Comparison of ENCODE assay signal across 31 mouse cellular contexts in genomic region chr10:42559581-42560200, GRCm38 (mm10). TPM values are rescaled to one million over a fixed set of nuclear protein-coding genes. Genes with fewer than 3 reads are reported as not detected.
"Had no signal": no experiment of that assay in that cellular context is flagged by ENCODE, and none has a peak within 500 bp of the region (broad histone marks: within the 10 kb centered on the region; RNA-seq: fewer than 3 reads in every experiment).

No protein-coding gene starts in this region.

- H3K4me2 ChIP-seq: liver, embryonic 15.5 days; lung, embryonic 15.5 days; midbrain, embryonic 12.5 days; neural tube, embryonic 13.5 days had no signal

- DNase-seq: liver, postnatal 0 days; lung, adult 2 months; lung, postnatal 14 days; lung, postnatal 36 days; midbrain, embryonic 14.5 days; retina, postnatal 1 day; right cerebral cortex, adult 18-20 months; right cerebral cortex, postnatal 25 days; right cerebral cortex, postnatal 4 days; spleen, adult 18-20 months; thymus, adult 18-20 months; thymus, postnatal 25 days; thymus, postnatal 4 days had no signal

- H3K9ac ChIP-seq: liver, embryonic 15.5 days; liver, postnatal 0 days; lung, embryonic 15.5 days; midbrain, embryonic 12.5 days; neural tube, embryonic 13.5 days had no signal

- ATAC-seq: liver, postnatal 0 days; lung, postnatal 0 days; midbrain, embryonic 16.5 days had no signal

- H3K4me3 ChIP-seq: liver, embryonic 15.5 days; lung, embryonic 15.5 days; midbrain, embryonic 10.5 days; midbrain, embryonic 12.5 days; myocyte; neural tube, embryonic 13.5 days had no signal

- H3K9me3 ChIP-seq: liver, embryonic 15.5 days; lung, embryonic 15.5 days; midbrain, embryonic 10.5 days; midbrain, embryonic 12.5 days; neural tube, embryonic 13.5 days had no signal

- H3K36me3 ChIP-seq: liver, embryonic 15.5 days; lung, embryonic 15.5 days; neural tube, embryonic 13.5 days had no signal

- H3K27ac ChIP-seq: liver, embryonic 15.5 days; lung, embryonic 15.5 days; macrophage; midbrain, embryonic 10.5 days; midbrain, embryonic 12.5 days; neural tube, embryonic 13.5 days had no signal

- H3K4me1 ChIP-seq: lung, embryonic 15.5 days; midbrain, embryonic 12.5 days; neural tube, embryonic 13.5 days had no signal

RNA-seq across cellular contexts. Expression of gene Nr2e1, which starts 23.7 kb away (rescaled TPM):
- total RNA-seq: megakaryocyte, adult 5-6 weeks; megakaryocyte-erythroid progenitor cell, adult 5-6 weeks; neutrophil, adult 5-6 weeks had no signal
- polyA plus RNA-seq: liver, embryonic 15.5 days; liver, postnatal 0 days; lung, adult 2 months; lung, embryonic 15.5 days; lung, postnatal 0 days; macrophage; myocyte; neural tube, embryonic 11.5 days; neural tube, embryonic 13.5 days; small intestine, adult 2 months; stomach, embryonic 14.5 days; stomach, embryonic 16.5 days; thymus, postnatal 0 days; urinary bladder, adult 2 months had no signal
